ENCODE assay signal across 21 mouse cellular contexts in the genomic region with DNA sequence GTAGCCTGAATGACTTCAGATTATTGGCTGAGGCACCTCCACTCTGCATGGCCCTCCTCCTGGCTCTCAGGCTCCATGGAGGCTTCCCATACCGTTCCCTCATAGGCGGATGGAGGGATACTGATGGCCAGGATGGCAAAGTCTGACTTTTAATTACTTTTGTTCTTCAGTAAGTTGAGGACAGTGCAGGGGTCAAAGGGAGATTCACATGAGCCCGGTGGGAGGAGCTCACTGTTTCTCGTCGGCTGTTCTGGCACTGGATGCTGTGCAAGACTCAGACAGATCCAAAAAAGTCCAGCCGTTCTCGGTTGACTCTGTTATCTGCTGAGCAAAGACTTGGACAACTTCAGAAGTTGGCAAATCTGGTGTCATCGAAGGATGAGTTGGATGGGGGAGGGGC.
"Had no signal": no experiment of that assay in that cellular context is flagged by ENCODE, and none has a peak within 500 bp of the region (broad histone marks: within the 10 kb centered on the region; RNA-seq: fewer than 3 reads in every experiment).

No protein-coding gene starts in this region.

- H3K4me1 ChIP-seq: neural tube, embryonic 12.5 days had no signal

- DNase-seq: layer of hippocampus, adult 9-11 months; layer of hippocampus, postnatal 36 days; lung, adult 18-20 months; lung, postnatal 14 days; right cerebral cortex, adult 18-20 months; right cerebral cortex, postnatal 14 days; thymus, adult 18-20 months; thymus, postnatal 36 days had no signal

- H3K4me3 ChIP-seq: layer of hippocampus, adult 2 months; left cerebral cortex, adult 2 months; lung, embryonic 15.5 days; midbrain, embryonic 12.5 days; midbrain, embryonic 15.5 days; neural tube, embryonic 12.5 days; neural tube, embryonic 15.5 days had no signal

- H3K27ac ChIP-seq: hindbrain, postnatal 0 days; left cerebral cortex, adult 2 months; liver, embryonic 14.5 days; lung, embryonic 15.5 days; macrophage; midbrain, embryonic 15.5 days; neural tube, embryonic 12.5 days; neural tube, embryonic 15.5 days had no signal

- H3K36me3 ChIP-seq: midbrain, embryonic 15.5 days had no signal

- ATAC-seq: hindbrain, postnatal 0 days; inflammation-experienced regulatory T-cells, adult 6 months; intestine, postnatal 0 days; midbrain, embryonic 15.5 days had no signal

- H3K9ac ChIP-seq: liver, embryonic 14.5 days; lung, embryonic 15.5 days; midbrain, embryonic 12.5 days; midbrain, embryonic 15.5 days; neural tube, embryonic 12.5 days; neural tube, embryonic 15.5 days had no signal

- H3K4me2 ChIP-seq: liver, embryonic 11.5 days; lung, embryonic 15.5 days; midbrain, embryonic 12.5 days; midbrain, embryonic 15.5 days; neural tube, embryonic 12.5 days; neural tube, embryonic 15.5 days had no signal

- H3K9me3 ChIP-seq: lung, embryonic 15.5 days; midbrain, embryonic 12.5 days; midbrain, embryonic 15.5 days; neural tube, embryonic 12.5 days; neural tube, embryonic 15.5 days had no signal

- H3K27me3 ChIP-seq: lung, embryonic 15.5 days; midbrain, embryonic 12.5 days; midbrain, embryonic 15.5 days; neural tube, embryonic 12.5 days; neural tube, embryonic 15.5 days had no signal
